Comparison of ENCODE assay signal across 22 mouse cellular contexts in genomic region chr4:70742002-70742401, GRCm38 (mm10).
A peak's percentile ranks its signal among the peaks of the same experiment; 100 is the strongest.
DNase-seq lines count a peak whose midpoint lies in the region; ATAC-seq and TF ChIP-seq lines count a peak whose summit lies in the region.
"Had no signal": no experiment of that assay in that cellular context is flagged by ENCODE, and none has a peak within 500 bp of the region (broad histone marks: within the 10 kb centered on the region; RNA-seq: fewer than 3 reads in every experiment).

No protein-coding gene starts in this region.

- no peaks in the 10 kb centered on the region for H3K36me3 ChIP-seq in hindbrain, embryonic 10.5 days
- no peaks in the 10 kb centered on the region for H3K36me3 ChIP-seq in hindbrain, embryonic 16.5 days (ENCODE audit: control insufficient read depth, insufficient read depth, low read length)
- no peaks in the 10 kb centered on the region for H3K36me3 ChIP-seq in embryonic facial prominence, embryonic 10.5 days (replicated peaks)
- H3K36me3 ChIP-seq in limb, embryonic 10.5 days = no peaks in the 10 kb centered on the region
- H3K36me3 ChIP-seq: embryonic facial prominence, embryonic 15.5 days; heart, embryonic 13.5 days; hindbrain, embryonic 15.5 days had no signal

- DNase-seq in hindbrain, embryonic 10.5 days (ENCODE audit: low spot score) = peak; percentile 4
- DNase-seq in layer of hippocampus, adult 2 months (ENCODE audit: low spot score in 2 of 2) = no peak
- DNase-seq in layer of hippocampus, adult 9-11 months = no peak
- DNase-seq in embryonic facial prominence, embryonic 10.5 days (ENCODE audit: low spot score) = peak; percentile 44
- peak; percentile 39 for DNase-seq in limb, embryonic 10.5 days (ENCODE audit: low spot score)
- no peak for DNase-seq in urinary bladder, postnatal 4 days (ENCODE audit: low spot score in 2 of 2)
- no peak for DNase-seq in retina, embryonic 14.5 days (ENCODE audit: low spot score)
- DNase-seq: adrenal gland, adult 2 months; adrenal gland, postnatal 25 days; cerebellum, adult 18-20 months; cerebellum, adult 9-11 months; cerebellum, postnatal 36 days; gastrocnemius, adult 2 months; gastrocnemius, postnatal 25 days; heart, postnatal 4 days had no signal

- H3K4me3 ChIP-seq in hindbrain, embryonic 10.5 days = no peak overlapping the region
- no peak overlapping the region for H3K4me3 ChIP-seq in hindbrain, embryonic 16.5 days (ENCODE audit: low read length)
- no peak overlapping the region for H3K4me3 ChIP-seq in layer of hippocampus, adult 2 months
- no peak overlapping the region for H3K4me3 ChIP-seq in embryonic facial prominence, embryonic 10.5 days
- no peak overlapping the region for H3K4me3 ChIP-seq in limb, embryonic 10.5 days
- H3K4me3 ChIP-seq: embryonic facial prominence, embryonic 15.5 days; erythroblast, embryonic 14.5 days; gastrocnemius, adult 2 months; heart, embryonic 13.5 days; hindbrain, embryonic 15.5 days had no signal

- no peaks in the 10 kb centered on the region for H3K27me3 ChIP-seq in hindbrain, embryonic 10.5 days (ENCODE audit: insufficient read depth, poor library complexity, severe bottlenecking)
- H3K27me3 ChIP-seq in hindbrain, embryonic 16.5 days (replicated peaks; ENCODE audit: control insufficient read depth, insufficient read depth, low read length) = no peaks in the 10 kb centered on the region
- H3K27me3 ChIP-seq in embryonic facial prominence, embryonic 10.5 days (replicated peaks; ENCODE audit: low read depth, poor library complexity, severe bottlenecking) = no peaks in the 10 kb centered on the region
- H3K27me3 ChIP-seq in limb, embryonic 10.5 days (ENCODE audit: low read depth, poor library complexity, severe bottlenecking) = no peaks in the 10 kb centered on the region
- H3K27me3 ChIP-seq: embryonic facial prominence, embryonic 15.5 days; heart, embryonic 13.5 days had no signal

- 0 out of 2 replicates have a peak, but pooled peaks cover 11% of the 10 kb centered on the region for H3K4me1 ChIP-seq in hindbrain, embryonic 10.5 days (replicated peaks)
- no peaks in the 10 kb centered on the region for H3K4me1 ChIP-seq in hindbrain, embryonic 16.5 days (ENCODE audit: control insufficient read depth, insufficient read depth, low read depth, low read length)
- peaks cover 14% of the 10 kb centered on the region for H3K4me1 ChIP-seq in embryonic facial prominence, embryonic 10.5 days
- H3K4me1 ChIP-seq in limb, embryonic 10.5 days = peaks cover 17% of the 10 kb centered on the region; the same call in 1 of the 2 replicates
- H3K4me1 ChIP-seq: heart, embryonic 13.5 days; hindbrain, embryonic 15.5 days had no signal

- 58% methylated on average over 1 of the region's 1 CpGs for WGBS in hindbrain, embryonic 10.5 days
- WGBS in hindbrain, embryonic 16.5 days = 58% methylated on average over 1 of the region's 1 CpGs
- 26% methylated on average over 1 of the region's 1 CpGs for WGBS in embryonic facial prominence, embryonic 10.5 days
- WGBS in limb, embryonic 10.5 days = 52% methylated on average over 1 of the region's 1 CpGs

- ATAC-seq in hindbrain, embryonic 16.5 days = no peak
- ATAC-seq: forebrain, embryonic 16.5 days; inflammation-experienced regulatory T-cells, adult 6 months had no signal

- H3K4me2 ChIP-seq in hindbrain, embryonic 16.5 days (ENCODE audit: low read length) = no peak overlapping the region
- H3K4me2 ChIP-seq: embryonic facial prominence, embryonic 15.5 days; heart, embryonic 13.5 days; hindbrain, embryonic 15.5 days had no signal

- no peak overlapping the region for H3K9ac ChIP-seq in hindbrain, embryonic 16.5 days (ENCODE audit: low read depth, low read length)
- H3K9ac ChIP-seq: embryonic facial prominence, embryonic 15.5 days; heart, embryonic 13.5 days; hindbrain, embryonic 15.5 days had no signal

- H3K27ac ChIP-seq in hindbrain, embryonic 10.5 days = no peak overlapping the region
- H3K27ac ChIP-seq in hindbrain, embryonic 16.5 days (ENCODE audit: low read depth, low read length) = no peak overlapping the region
- H3K27ac ChIP-seq in layer of hippocampus, adult 2 months = peak overlapping the region; percentile 81
- no peak overlapping the region for H3K27ac ChIP-seq in embryonic facial prominence, embryonic 10.5 days (replicated peaks)
- no peak overlapping the region for H3K27ac ChIP-seq in limb, embryonic 10.5 days
- H3K27ac ChIP-seq: embryonic facial prominence, embryonic 15.5 days; gastrocnemius, adult 2 months; heart, embryonic 13.5 days; hindbrain, embryonic 15.5 days had no signal

- TF ChIP-seq CTCF in layer of hippocampus, adult 2 months (conservative IDR thresholded peaks at IDR 0.05) = no peak

- H3K9me3 ChIP-seq in hindbrain, embryonic 10.5 days = no peaks in the 10 kb centered on the region
- H3K9me3 ChIP-seq in hindbrain, embryonic 16.5 days (ENCODE audit: control insufficient read depth, low read length) = no peaks in the 10 kb centered on the region
- H3K9me3 ChIP-seq in embryonic facial prominence, embryonic 10.5 days = no peaks in the 10 kb centered on the region
- H3K9me3 ChIP-seq in limb, embryonic 10.5 days (replicated peaks) = no peaks in the 10 kb centered on the region
- H3K9me3 ChIP-seq: embryonic facial prominence, embryonic 15.5 days; heart, embryonic 13.5 days; hindbrain, embryonic 15.5 days had no signal

Comparison
In these comparisons a context has a peak if more than half of its experiments do, and no peak if none do; other contexts are left out.
1. DNase-seq: peak in hindbrain, embryonic 10.5 days (single experiment), embryonic facial prominence, embryonic 10.5 days (single experiment) and limb, embryonic 10.5 days (single experiment); none in layer of hippocampus, adult 2 months (0 of 2), layer of hippocampus, adult 9-11 months (single experiment), urinary bladder, postnatal 4 days (0 of 2) and retina, embryonic 14.5 days (single experiment).